Mouse (Mus musculus): ENCODE data around the gene Asgr2.

The Asgr2 gene

GRCm38 (mm10) chr11:70074379-70075071 is 17.9 kb upstream of the Asgr2 start:
- Histone ChIP-seq H3K27me3 (ENCODE audit: control insufficient read depth, insufficient read depth, low read length, poor library complexity, severe bottlenecking) (no peaks in the 10 kb centered on the region), H3K36me3 (ENCODE audit: control insufficient read depth, insufficient read depth, low read length, poor library complexity, severe bottlenecking) (no peaks in the 10 kb centered on the region)
- DNase-seq (ENCODE audit: low read depth, low spot score) = peak; percentile 69

GRCm38 (mm10) chr11:70075581-70075980 is 16.9 kb upstream of the Asgr2 start:
- DNase-seq (ENCODE audit: low read depth, low spot score) = no peak
- Histone ChIP-seq H3K27me3 (ENCODE audit: control insufficient read depth, insufficient read depth, low read length, poor library complexity, severe bottlenecking) (no peaks in the 10 kb centered on the region), H3K36me3 (ENCODE audit: control insufficient read depth, insufficient read depth, low read length, poor library complexity, severe bottlenecking) (no peaks in the 10 kb centered on the region)

GRCm38 (mm10) chr11:70077441-70077840 is 15.0 kb upstream of the Asgr2 start:
- H3K36me3 ChIP-seq (ENCODE audit: control insufficient read depth, insufficient read depth, low read length, poor library complexity, severe bottlenecking) = no peaks in the 10 kb centered on the region
- no peak for DNase-seq (ENCODE audit: low read depth, low spot score)
- H3K27me3 ChIP-seq (ENCODE audit: control insufficient read depth, insufficient read depth, low read length, poor library complexity, severe bottlenecking) = no peaks in the 10 kb centered on the region

GRCm38 (mm10) chr11:70079175-70079574 is 13.3 kb upstream of the Asgr2 start:
- DNase-seq (ENCODE audit: low read depth, low spot score) = no peak
- H3K27me3 ChIP-seq (ENCODE audit: control insufficient read depth, insufficient read depth, low read length, poor library complexity, severe bottlenecking) = no peaks in the 10 kb centered on the region

GRCm38 (mm10) chr11:70079928-70080327 is 12.5 kb upstream of the Asgr2 start:
- H3K27me3 ChIP-seq (ENCODE audit: control insufficient read depth, insufficient read depth, low read length, poor library complexity, severe bottlenecking) = no peaks in the 10 kb centered on the region
- peak; percentile 57 for DNase-seq (ENCODE audit: low read depth, low spot score)

More at GRCm38 (mm10) chr11:70079175-70079574, 13.3 kb upstream of the Asgr2 start:
- no peaks in the 10 kb centered on the region for H3K36me3 ChIP-seq (ENCODE audit: control insufficient read depth, insufficient read depth, low read length, poor library complexity, severe bottlenecking)

GRCm38 (mm10) chr11:70080803-70081590 is 11.4 kb upstream of the Asgr2 start:
- DNase-seq (ENCODE audit: low read depth, low spot score) = peak; percentile 34
- no peaks in the 10 kb centered on the region for H3K27me3 ChIP-seq (ENCODE audit: control insufficient read depth, insufficient read depth, low read length, poor library complexity, severe bottlenecking)
- H3K36me3 ChIP-seq (ENCODE audit: control insufficient read depth, insufficient read depth, low read length, poor library complexity, severe bottlenecking) = no peaks in the 10 kb centered on the region

More at GRCm38 (mm10) chr11:70079928-70080327, 12.5 kb upstream of the Asgr2 start:
- no peaks in the 10 kb centered on the region for H3K36me3 ChIP-seq (ENCODE audit: control insufficient read depth, insufficient read depth, low read length, poor library complexity, severe bottlenecking)

- no peaks in the 10 kb centered on the region for H3K36me3 ChIP-seq (ENCODE audit: control insufficient read depth, insufficient read depth, low read length, poor library complexity, severe bottlenecking)
- peak; percentile 12 for DNase-seq (ENCODE audit: low read depth, low spot score)
Measured at GRCm38 (mm10) chr11:70084563-70084962, 7.9 kb upstream of the Asgr2 start.

GRCm38 (mm10) chr11:70097396-70097795 is 5.0 kb downstream of the Asgr2 start:
- no peaks in the 10 kb centered on the region for H3K36me3 ChIP-seq (ENCODE audit: control insufficient read depth, insufficient read depth, low read length, poor library complexity, severe bottlenecking)
- no peaks in the 10 kb centered on the region for H3K27me3 ChIP-seq (ENCODE audit: control insufficient read depth, insufficient read depth, low read length, poor library complexity, severe bottlenecking)
- DNase-seq (ENCODE audit: low read depth, low spot score) = no peak

More at GRCm38 (mm10) chr11:70084563-70084962, 7.9 kb upstream of the Asgr2 start:
- H3K27me3 ChIP-seq (ENCODE audit: control insufficient read depth, insufficient read depth, low read length, poor library complexity, severe bottlenecking) = no peaks in the 10 kb centered on the region

GRCm38 (mm10) chr11:70099102-70099501 is 6.7 kb downstream of the Asgr2 start:
- no peak for DNase-seq (ENCODE audit: low read depth, low spot score)
- no peaks in the 10 kb centered on the region for H3K36me3 ChIP-seq (ENCODE audit: control insufficient read depth, insufficient read depth, low read length, poor library complexity, severe bottlenecking)
- no peaks in the 10 kb centered on the region for H3K27me3 ChIP-seq (ENCODE audit: control insufficient read depth, insufficient read depth, low read length, poor library complexity, severe bottlenecking)

- H3K36me3 ChIP-seq (ENCODE audit: control insufficient read depth, insufficient read depth, low read length, poor library complexity, severe bottlenecking) = no peaks in the 10 kb centered on the region
- no peak for DNase-seq (ENCODE audit: low read depth, low spot score)
- H3K27me3 ChIP-seq (ENCODE audit: control insufficient read depth, insufficient read depth, low read length, poor library complexity, severe bottlenecking) = no peaks in the 10 kb centered on the region
Measured at GRCm38 (mm10) chr11:70099809-70100208, 7.4 kb downstream of the Asgr2 start.

- no peaks in the 10 kb centered on the region for H3K36me3 ChIP-seq (ENCODE audit: control insufficient read depth, insufficient read depth, low read length, poor library complexity, severe bottlenecking)
- no peaks in the 10 kb centered on the region for H3K27me3 ChIP-seq (ENCODE audit: control insufficient read depth, insufficient read depth, low read length, poor library complexity, severe bottlenecking)
- no peak for DNase-seq (ENCODE audit: low read depth, low spot score)
Measured at GRCm38 (mm10) chr11:70103701-70104315, 11.4 kb downstream of the Asgr2 start.

GRCm38 (mm10) chr11:70107085-70107484 is 14.6 kb downstream of the Asgr2 start:
- Histone ChIP-seq H3K36me3 (ENCODE audit: control insufficient read depth, insufficient read depth, low read length, poor library complexity, severe bottlenecking) (no peaks in the 10 kb centered on the region), H3K27me3 (ENCODE audit: control insufficient read depth, insufficient read depth, low read length, poor library complexity, severe bottlenecking) (no peaks in the 10 kb centered on the region)
- no peak for DNase-seq (ENCODE audit: low read depth, low spot score)

GRCm38 (mm10) chr11:70110146-70110545 is 17.7 kb downstream of the Asgr2 start:
- H3K27me3 ChIP-seq (ENCODE audit: control insufficient read depth, insufficient read depth, low read length, poor library complexity, severe bottlenecking) = no peaks in the 10 kb centered on the region
- H3K36me3 ChIP-seq (ENCODE audit: control insufficient read depth, insufficient read depth, low read length, poor library complexity, severe bottlenecking) = no peaks in the 10 kb centered on the region
- peak; percentile 60 for DNase-seq (ENCODE audit: low read depth, low spot score)

- H3K36me3 ChIP-seq (ENCODE audit: control insufficient read depth, insufficient read depth, low read length, poor library complexity, severe bottlenecking) = no peaks in the 10 kb centered on the region
- DNase-seq (ENCODE audit: low read depth, low spot score) = no peak
Measured at GRCm38 (mm10) chr11:70114562-70114961, 22.1 kb downstream of the Asgr2 start.

GRCm38 (mm10) chr11:70115901-70116300 is 23.5 kb downstream of the Asgr2 start:
- DNase-seq (ENCODE audit: low read depth, low spot score) = no peak
- no peaks in the 10 kb centered on the region for H3K36me3 ChIP-seq (ENCODE audit: control insufficient read depth, insufficient read depth, low read length, poor library complexity, severe bottlenecking)
- H3K27me3 ChIP-seq (ENCODE audit: control insufficient read depth, insufficient read depth, low read length, poor library complexity, severe bottlenecking) = no peaks in the 10 kb centered on the region

More at GRCm38 (mm10) chr11:70114562-70114961, 22.1 kb downstream of the Asgr2 start:
- H3K27me3 ChIP-seq (ENCODE audit: control insufficient read depth, insufficient read depth, low read length, poor library complexity, severe bottlenecking) = no peaks in the 10 kb centered on the region
